In the genomic region with DNA sequence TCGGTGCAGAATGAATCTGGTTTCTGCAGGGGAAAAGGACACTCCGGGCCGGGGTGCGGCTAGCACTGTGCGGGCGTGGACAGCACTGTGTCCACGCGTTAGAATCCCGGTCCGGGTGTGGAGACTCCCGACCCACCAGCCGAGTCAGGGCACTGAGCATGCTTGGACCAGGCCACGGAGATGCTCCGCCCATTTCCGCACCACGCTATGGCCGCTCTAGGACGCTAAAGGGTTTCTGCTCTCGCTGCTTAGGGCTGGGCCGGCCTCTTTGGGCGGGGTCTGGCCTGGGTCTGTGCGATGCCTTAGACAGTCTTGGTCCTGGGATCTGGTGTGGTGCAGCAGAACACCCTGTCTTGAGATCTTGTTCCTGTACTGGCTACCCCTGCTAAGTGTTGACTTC, we compare ENCODE assay signal across 8 mouse cellular contexts. TPM values are rescaled to one million over a fixed set of nuclear protein-coding genes. Genes with fewer than 3 reads are reported as not detected.
A peak's percentile ranks its signal among the peaks of the same experiment; 100 is the strongest.
DNase-seq lines count a peak whose midpoint lies in the region; ATAC-seq and TF ChIP-seq lines count a peak whose summit lies in the region.

No protein-coding gene starts in this region.

- peak; percentile 99 for ATAC-seq in frontal cortex, adult (ENCODE audit: low TSS enrichment)
- ATAC-seq in lung, postnatal 0 days = peak; percentile 100

- H3K4me3 ChIP-seq in hindbrain, embryonic 10.5 days = peak overlapping the region; percentile 76
- peak overlapping the region; percentile 56 for H3K4me3 ChIP-seq in lung, postnatal 0 days (ENCODE audit: low read depth, low read length)

- H3K27ac ChIP-seq in hindbrain, embryonic 10.5 days = peak overlapping the region; percentile 94
- H3K27ac ChIP-seq in lung, postnatal 0 days (ENCODE audit: low read length) = no peak overlapping the region

- peak overlapping the region; percentile 45 for H3K9ac ChIP-seq in lung, postnatal 0 days (replicated peaks; ENCODE audit: low read depth)

- TF ChIP-seq EP300 in lung, postnatal 0 days (IDR thresholded peaks at IDR 0.05) = no peak

- H3K36me3 ChIP-seq in hindbrain, embryonic 10.5 days = no peaks in the 10 kb centered on the region
- no peaks in the 10 kb centered on the region for H3K36me3 ChIP-seq in lung, postnatal 0 days (ENCODE audit: insufficient read depth, low read length)

- WGBS in hindbrain, embryonic 10.5 days = under 1% methylated on average over 22 of the region's 22 CpGs
- under 1% methylated on average over 22 of the region's 22 CpGs for WGBS in lung, postnatal 0 days

- peaks cover 14% of the 10 kb centered on the region for H3K4me1 ChIP-seq in hindbrain, embryonic 10.5 days (replicated peaks)
- no peaks in the 10 kb centered on the region; the same call in 1 of the 2 replicates for H3K4me1 ChIP-seq in lung, postnatal 0 days (ENCODE audit: insufficient read depth, low read depth, low read length)

- no peaks in the 10 kb centered on the region for H3K27me3 ChIP-seq in hindbrain, embryonic 10.5 days (ENCODE audit: insufficient read depth, poor library complexity, severe bottlenecking)
- H3K27me3 ChIP-seq in lung, postnatal 0 days (replicated peaks; ENCODE audit: insufficient read depth, low read length) = no peaks in the 10 kb centered on the region

- peak; percentile 95 for DNase-seq in MN1 (ENCODE audit: low spot score)
- DNase-seq in cerebellum, adult 9-10 months = peak; percentile 86
- peak; percentile 90 for DNase-seq in hindbrain, embryonic 10.5 days (ENCODE audit: low spot score)
- peak; percentile 74 to 82 for DNase-seq in layer of hippocampus, postnatal 10 days (ENCODE audit: low spot score in 2 of 2)
- peak; percentile 85 for DNase-seq in lung, postnatal 0 days (ENCODE audit: low spot score)
- peak; percentile 87 for DNase-seq in ovary, postnatal 36 days (ENCODE audit: low spot score)
- peak; percentile 27 for DNase-seq in thymus, postnatal 4 days

- peak overlapping the region; percentile 62 for H3K4me2 ChIP-seq in lung, postnatal 0 days (replicated peaks; ENCODE audit: low read depth, low read length)

- no peak for TF ChIP-seq CTCF in lung, postnatal 0 days (IDR thresholded peaks at IDR 0.05)

- no peaks in the 10 kb centered on the region for H3K9me3 ChIP-seq in hindbrain, embryonic 10.5 days
- no peaks in the 10 kb centered on the region for H3K9me3 ChIP-seq in lung, postnatal 0 days (ENCODE audit: low read length)

RNA-seq across cellular contexts. Expression of a gene that starts 13.3 kb away (rescaled TPM):
- polyA plus RNA-seq in hindbrain, embryonic 10.5 days (2016; fragmentation: Nextera tagmentation; extraction: Ambion mirVana) = 23.1 and 28.6 TPM in 2 replicates
- 10 to 100 TPM; 35.0 to 37.8 TPM for total RNA-seq in layer of hippocampus, postnatal 10 days (2021)
- polyA plus RNA-seq in lung, postnatal 0 days (2015; fragmentation: Nextera tagmentation; extraction: Ambion mirVana) = 18.6 and 21.4 TPM in 2 replicates

RNA-seq across cellular contexts. Expression of a gene that starts 14.0 kb away (rescaled TPM):
- polyA plus RNA-seq in hindbrain, embryonic 10.5 days (2016; fragmentation: Nextera tagmentation; extraction: Ambion mirVana) = 1.5 and 2.5 TPM in 2 replicates
- total RNA-seq in layer of hippocampus, postnatal 10 days (2021) = under 1 TPM in 1 of 2 experiments, not detected in 1; 0.85 TPM
- 5.4 and 6.2 TPM in 2 replicates for polyA plus RNA-seq in lung, postnatal 0 days (2015; fragmentation: Nextera tagmentation; extraction: Ambion mirVana)

Comparison
In these comparisons a context has a peak if more than half of its experiments do, and no peak if none do; other contexts are left out.
1. DNase-seq: peak in every context shown above with its lines; median percentile 95 in MN1; 90 in hindbrain, embryonic 10.5 days; 87 in ovary, postnatal 36 days; 86 in cerebellum, adult 9-10 months; 85 in lung, postnatal 0 days; 78 in layer of hippocampus, postnatal 10 days; 27 in thymus, postnatal 4 days.